Mouse (Mus musculus): ENCODE results near the gene Bbs5. TPM values are rescaled to one million over a fixed set of nuclear protein-coding genes. Genes with fewer than 3 reads are reported as not detected.

Gene Bbs5
- polyA plus RNA-seq, 1 experiment from 2014 or later, result 24.1 TPM

DNA sequence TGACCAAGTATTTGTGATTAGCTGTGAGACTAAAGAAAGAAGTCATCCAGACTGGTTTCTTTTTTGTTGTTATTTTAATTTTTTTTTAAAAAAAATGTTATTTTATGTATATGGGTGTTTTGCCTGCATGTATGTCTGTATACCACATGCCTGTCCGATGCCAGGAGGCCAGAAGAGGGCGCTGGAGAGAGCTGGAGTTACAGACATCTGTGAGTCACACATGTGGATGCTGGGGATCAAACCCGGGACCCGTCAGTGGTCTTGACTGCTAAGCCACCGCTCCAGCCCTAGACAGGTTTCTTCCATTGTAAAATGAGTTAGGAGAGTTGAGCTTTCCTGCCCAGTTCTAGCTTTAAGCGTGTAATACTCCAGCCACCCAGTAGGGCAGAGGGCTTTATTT, 33.0 kb downstream of the Bbs5 start:
- no peaks in the 10 kb centered on the region for H3K27me3 ChIP-seq (ENCODE audit: control insufficient read depth, insufficient read depth, low read length)
- H3K27ac ChIP-seq (ENCODE audit: low read depth, low read length), result no peak overlapping the region
- H3K36me3 ChIP-seq (ENCODE audit: control insufficient read depth, insufficient read depth, low read length), result no peaks in the 10 kb centered on the region
- no peaks in the 10 kb centered on the region for H3K4me1 ChIP-seq (ENCODE audit: control insufficient read depth, insufficient read depth, low read length)
- H3K4me2 ChIP-seq (replicated peaks; ENCODE audit: low read depth, low read length), result no peak overlapping the region
- H3K4me3 ChIP-seq (ENCODE audit: low read length), result no peak overlapping the region
- WGBS, result 69% methylated on average over 6 of the region's 6 CpGs
- no peaks in the 10 kb centered on the region for H3K9me3 ChIP-seq (ENCODE audit: control insufficient read depth, low read length)
- no peak for ATAC-seq (ENCODE audit: low FRiP score, low TSS enrichment)
- no peak overlapping the region for H3K9ac ChIP-seq (ENCODE audit: low read depth, low read length)

- Histone ChIP-seq H3K27me3 (ENCODE audit: control insufficient read depth, insufficient read depth, low read length) (no peaks in the 10 kb centered on the region), H3K27ac (ENCODE audit: low read depth, low read length) (no peak overlapping the region), H3K9ac (ENCODE audit: low read depth, low read length) (no peak overlapping the region), H3K9me3 (ENCODE audit: control insufficient read depth, low read length) (no peaks in the 10 kb centered on the region), H3K4me2 (replicated peaks; ENCODE audit: low read depth, low read length) (no peak overlapping the region), H3K4me3 (ENCODE audit: low read length) (no peak overlapping the region), H3K36me3 (ENCODE audit: control insufficient read depth, insufficient read depth, low read length) (no peaks in the 10 kb centered on the region; the same call in 1 of the 2 replicates), H3K4me1 (ENCODE audit: control insufficient read depth, insufficient read depth, low read length) (no peaks in the 10 kb centered on the region)
- WGBS, result 89% methylated on average over 4 of the region's 4 CpGs
- ATAC-seq (ENCODE audit: low FRiP score, low TSS enrichment), result no peak
Measured at GRCm38 (mm10) chr2:69681931-69682330, 35.0 kb downstream of the Bbs5 start.

- H3K27me3 ChIP-seq (ENCODE audit: control insufficient read depth, insufficient read depth, low read length), result no peaks in the 10 kb centered on the region
- 87% methylated on average over 13 of the region's 13 CpGs for WGBS
- no peak overlapping the region for H3K9ac ChIP-seq (ENCODE audit: low read depth, low read length)
- no peaks in the 10 kb centered on the region for H3K4me1 ChIP-seq (ENCODE audit: control insufficient read depth, insufficient read depth, low read length)
- no peak overlapping the region for H3K4me3 ChIP-seq (ENCODE audit: low read length)
- H3K4me2 ChIP-seq (replicated peaks; ENCODE audit: low read depth, low read length), result no peak overlapping the region
- no peaks in the 10 kb centered on the region for H3K9me3 ChIP-seq (ENCODE audit: control insufficient read depth, low read length)
- no peak overlapping the region for H3K27ac ChIP-seq (ENCODE audit: low read depth, low read length)
- no peak for ATAC-seq (ENCODE audit: low FRiP score, low TSS enrichment)
- H3K36me3 ChIP-seq (ENCODE audit: control insufficient read depth, insufficient read depth, low read length), result peaks cover 4% of the 10 kb centered on the region; the same call in 1 of the 2 replicates
Measured at GRCm38 (mm10) chr2:69683036-69683805, 36.2 kb downstream of the Bbs5 start.

DNA sequence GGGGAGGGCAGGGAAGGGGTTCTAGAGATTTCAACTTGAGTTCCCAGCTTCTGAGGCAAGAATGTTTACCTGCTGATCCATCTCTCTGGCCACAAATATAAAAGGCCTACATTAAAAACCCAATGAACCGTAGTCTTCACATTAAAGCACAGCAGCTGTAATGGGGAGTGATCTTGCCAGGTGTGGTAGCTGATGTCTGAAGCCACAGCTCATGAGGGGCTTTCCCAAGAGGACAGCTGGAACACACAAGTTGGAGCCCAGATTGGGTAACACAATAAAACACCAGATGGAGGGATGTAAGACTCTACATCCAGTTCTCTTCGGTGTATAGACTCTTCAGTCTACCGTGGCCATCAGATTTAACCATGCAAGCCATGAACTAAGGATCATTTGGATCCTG, 37.5 kb downstream of the Bbs5 start:
- H3K9me3 ChIP-seq (ENCODE audit: control insufficient read depth, low read length), result no peaks in the 10 kb centered on the region
- no peaks in the 10 kb centered on the region for H3K27me3 ChIP-seq (ENCODE audit: control insufficient read depth, insufficient read depth, low read length)
- no peak overlapping the region for H3K27ac ChIP-seq (ENCODE audit: low read depth, low read length)
- H3K4me1 ChIP-seq (ENCODE audit: control insufficient read depth, insufficient read depth, low read length), result no peaks in the 10 kb centered on the region
- H3K36me3 ChIP-seq (ENCODE audit: control insufficient read depth, insufficient read depth, low read length), result peaks cover 10% of the 10 kb centered on the region; the same call in 1 of the 2 replicates
- no peak overlapping the region for H3K4me3 ChIP-seq (ENCODE audit: low read length)
- H3K4me2 ChIP-seq (replicated peaks; ENCODE audit: low read depth, low read length), result no peak overlapping the region
- WGBS, result 90% methylated on average over 3 of the region's 3 CpGs
- no peak for ATAC-seq (ENCODE audit: low FRiP score, low TSS enrichment)
- no peak overlapping the region for H3K9ac ChIP-seq (ENCODE audit: low read depth, low read length)

- no peak overlapping the region for H3K9ac ChIP-seq (ENCODE audit: low read depth, low read length)
- no peak overlapping the region for H3K4me3 ChIP-seq (ENCODE audit: low read length)
- peaks cover 33% of the 10 kb centered on the region; the same call in 1 of the 2 replicates for H3K36me3 ChIP-seq (ENCODE audit: control insufficient read depth, insufficient read depth, low read length)
- H3K4me1 ChIP-seq (ENCODE audit: control insufficient read depth, insufficient read depth, low read length), result no peaks in the 10 kb centered on the region
- H3K27me3 ChIP-seq (ENCODE audit: control insufficient read depth, insufficient read depth, low read length), result no peaks in the 10 kb centered on the region
- no peak overlapping the region for H3K27ac ChIP-seq (ENCODE audit: low read depth, low read length)
- WGBS, result 91% methylated on average over 3 of the region's 3 CpGs
- no peak for ATAC-seq (ENCODE audit: low FRiP score, low TSS enrichment)
- H3K9me3 ChIP-seq (ENCODE audit: control insufficient read depth, low read length), result no peaks in the 10 kb centered on the region
- H3K4me2 ChIP-seq (replicated peaks; ENCODE audit: low read depth, low read length), result no peak overlapping the region
Measured at GRCm38 (mm10) chr2:69690214-69690613, 43.2 kb downstream of the Bbs5 start.

GRCm38 (mm10) chr2:69690843-69691242, 43.9 kb downstream of the Bbs5 start:
- Histone ChIP-seq H3K4me1 (ENCODE audit: control insufficient read depth, insufficient read depth, low read length) (no peaks in the 10 kb centered on the region), H3K36me3 (ENCODE audit: control insufficient read depth, insufficient read depth, low read length) (peaks cover 33% of the 10 kb centered on the region; the same call in 1 of the 2 replicates), H3K4me2 (replicated peaks; ENCODE audit: low read depth, low read length) (no peak overlapping the region), H3K9ac (ENCODE audit: low read depth, low read length) (no peak overlapping the region), H3K27ac (ENCODE audit: low read depth, low read length) (no peak overlapping the region), H3K4me3 (ENCODE audit: low read length) (no peak overlapping the region), H3K27me3 (ENCODE audit: control insufficient read depth, insufficient read depth, low read length) (no peaks in the 10 kb centered on the region), H3K9me3 (ENCODE audit: control insufficient read depth, low read length) (no peaks in the 10 kb centered on the region)
- no peak for ATAC-seq (ENCODE audit: low FRiP score, low TSS enrichment)
- WGBS, result 93% methylated on average over 6 of the region's 6 CpGs

DNA sequence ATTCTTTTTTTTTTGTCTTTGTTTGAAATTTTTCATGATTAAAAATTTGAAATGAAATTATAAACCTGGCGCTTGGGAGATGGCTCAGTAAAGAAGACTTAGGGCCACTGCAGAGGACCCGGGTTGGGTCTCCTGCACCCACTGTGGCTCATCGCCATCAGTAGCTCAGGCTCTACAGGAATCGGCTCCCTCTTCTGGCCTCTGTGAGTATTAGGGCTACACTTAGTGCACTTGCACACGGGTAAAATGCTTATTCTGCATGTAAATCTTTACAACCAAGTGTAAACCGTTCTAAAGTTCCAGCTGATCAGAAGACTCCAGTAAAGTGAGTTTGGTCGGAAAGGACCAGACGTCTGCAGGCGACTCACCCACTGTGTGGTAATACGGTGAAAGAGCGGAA, 46.5 kb downstream of the Bbs5 start:
- peaks cover 29% of the 10 kb centered on the region; the same call in 1 of the 2 replicates for H3K36me3 ChIP-seq (ENCODE audit: control insufficient read depth, insufficient read depth, low read length)
- no peak overlapping the region for H3K27ac ChIP-seq (ENCODE audit: low read depth, low read length)
- WGBS, result 94% methylated on average over 11 of the region's 11 CpGs

GRCm38 (mm10) chr2:69700446-69700845, 53.5 kb downstream of the Bbs5 start:
- no peak overlapping the region for H3K4me2 ChIP-seq (replicated peaks; ENCODE audit: low read depth, low read length)
- H3K9ac ChIP-seq (ENCODE audit: low read depth, low read length), result no peak overlapping the region
- ATAC-seq (ENCODE audit: low FRiP score, low TSS enrichment), result no peak
- H3K36me3 ChIP-seq (ENCODE audit: control insufficient read depth, insufficient read depth, low read length), result peaks cover 17% of the 10 kb centered on the region; the same call in 1 of the 2 replicates
- whole genome bisulfite sequencing, result 95% methylated on average over 8 of the region's 8 CpGs
- no peaks in the 10 kb centered on the region for H3K9me3 ChIP-seq (ENCODE audit: control insufficient read depth, low read length)
- no peak overlapping the region for H3K4me3 ChIP-seq (ENCODE audit: low read length)
- H3K27ac ChIP-seq (ENCODE audit: low read depth, low read length), result no peak overlapping the region
- H3K4me1 ChIP-seq (ENCODE audit: control insufficient read depth, insufficient read depth, low read length), result no peaks in the 10 kb centered on the region
- no peaks in the 10 kb centered on the region for H3K27me3 ChIP-seq (ENCODE audit: control insufficient read depth, insufficient read depth, low read length)

More for the DNA sequence above, 46.5 kb downstream of the Bbs5 start:
- H3K9ac ChIP-seq (ENCODE audit: low read depth, low read length), result no peak overlapping the region
- no peak overlapping the region for H3K4me3 ChIP-seq (ENCODE audit: low read length)
- H3K27me3 ChIP-seq (ENCODE audit: control insufficient read depth, insufficient read depth, low read length), result no peaks in the 10 kb centered on the region
- H3K4me1 ChIP-seq (ENCODE audit: control insufficient read depth, insufficient read depth, low read length), result no peaks in the 10 kb centered on the region
- H3K9me3 ChIP-seq (ENCODE audit: control insufficient read depth, low read length), result no peaks in the 10 kb centered on the region
- no peak for ATAC-seq (ENCODE audit: low FRiP score, low TSS enrichment)
- no peak overlapping the region for H3K4me2 ChIP-seq (replicated peaks; ENCODE audit: low read depth, low read length)

- no peak overlapping the region; the same call in 1 of the 2 replicates for H3K4me3 ChIP-seq (ENCODE audit: low read length)
- peaks cover under 1% of the 10 kb centered on the region; the same call in 1 of the 2 replicates for H3K36me3 ChIP-seq (ENCODE audit: control insufficient read depth, insufficient read depth, low read length)
- no peaks in the 10 kb centered on the region for H3K27me3 ChIP-seq (ENCODE audit: control insufficient read depth, insufficient read depth, low read length)
- WGBS, result 86% methylated on average over 14 of the region's 14 CpGs
- H3K9ac ChIP-seq (ENCODE audit: low read depth, low read length), result no peak overlapping the region
- no peak overlapping the region for H3K4me2 ChIP-seq (replicated peaks; ENCODE audit: low read depth, low read length)
- no peaks in the 10 kb centered on the region for H3K9me3 ChIP-seq (ENCODE audit: control insufficient read depth, low read length)
- no peaks in the 10 kb centered on the region for H3K4me1 ChIP-seq (ENCODE audit: control insufficient read depth, insufficient read depth, low read length)
- ATAC-seq (ENCODE audit: low FRiP score, low TSS enrichment), result no peak
- no peak overlapping the region for H3K27ac ChIP-seq (ENCODE audit: low read depth, low read length)
Measured at GRCm38 (mm10) chr2:69712171-69712570, 65.2 kb downstream of the Bbs5 start.

All from kidney, embryonic 14.5 days (tissue).